Mouse (Mus musculus): Measurements from ENCODE around the gene Ush1c. TPM values are rescaled to one million over a fixed set of nuclear protein-coding genes. Genes with fewer than 3 reads are reported as not detected.

Ush1c gene
- polyA plus RNA-seq, 1 experiment, result not detected

- Histone ChIP-seq H3K27me3 (ENCODE audit: control insufficient read depth, insufficient read depth, low read length) (no peaks in the 10 kb centered on the region), H3K4me3 (ENCODE audit: extremely low read depth, insufficient read depth, insufficient read length) (no peak overlapping the region), H3K4me1 (ENCODE audit: control insufficient read depth, insufficient read depth, insufficient read length) (no peaks in the 10 kb centered on the region), H3K36me3 (ENCODE audit: control insufficient read depth, insufficient read depth, low read length) (no peaks in the 10 kb centered on the region), H3K27ac (ENCODE audit: insufficient read depth, low read length) (no peak overlapping the region)
- TF ChIP-seq CTCF (IDR thresholded peaks at IDR 0.05; ENCODE audit: extremely low read depth, insufficient read depth, insufficient read length, insufficient replicate concordance) (no peak), POLR2A (IDR thresholded peaks at IDR 0.05; ENCODE audit: low read depth, low read length) (no peak)
- 62% methylated on average over 2 of the region's 2 CpGs for WGBS
- DNase-seq (ENCODE audit: low read depth in 1 of 2, low spot score in 2 of 2), result no peak
Measured at GRCm38 (mm10) chr7:46216481-46216880, 21.8 kb downstream of the Ush1c start.

DNA sequence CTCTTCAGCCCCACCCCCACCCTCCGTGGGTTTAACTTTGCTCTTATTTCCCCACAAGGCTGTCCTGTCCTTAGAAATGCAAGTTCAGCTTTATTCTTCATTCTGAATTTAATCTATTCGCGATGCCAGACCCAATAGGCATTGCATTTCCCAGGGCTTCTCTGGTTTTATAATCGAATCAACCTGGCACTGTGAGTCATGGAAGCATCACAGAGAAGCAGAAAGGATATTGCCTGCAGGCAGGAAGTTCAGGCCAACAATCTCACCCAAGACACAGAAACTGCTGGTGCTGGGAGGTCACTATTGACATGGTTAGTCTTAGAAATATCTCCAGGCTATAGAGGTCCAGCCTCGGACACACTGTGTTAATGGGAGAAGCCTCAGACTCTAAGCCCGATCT is 28.0 kb downstream of the Ush1c start:
- 77% methylated on average over 6 of the region's 6 CpGs for WGBS

DNA sequence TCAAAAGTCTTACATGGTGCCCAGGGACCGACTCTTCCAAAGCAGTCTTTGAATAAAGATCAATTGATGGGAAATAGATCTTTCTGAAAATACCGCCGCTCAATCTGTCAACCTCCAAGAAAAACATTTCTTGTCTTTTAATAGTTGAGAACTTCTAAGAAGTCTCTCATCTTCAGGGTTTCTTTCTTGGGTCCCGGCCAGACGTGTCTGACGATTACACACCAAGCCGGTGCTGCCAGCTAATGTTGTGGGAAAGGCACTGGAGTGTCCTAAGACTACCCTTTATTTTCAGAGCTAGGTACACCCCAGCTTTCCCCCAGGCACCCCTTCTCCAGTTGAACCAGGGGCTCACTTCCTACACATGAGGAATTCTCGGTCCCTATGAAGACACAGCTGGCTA is 30.2 kb downstream of the Ush1c start:
- no peak for TF ChIP-seq CTCF (IDR thresholded peaks at IDR 0.05; ENCODE audit: extremely low read depth, insufficient read depth, insufficient read length, insufficient replicate concordance)
- no peak for TF ChIP-seq POLR2A (IDR thresholded peaks at IDR 0.05; ENCODE audit: low read depth, low read length)
- WGBS, result 86% methylated on average over 8 of the region's 8 CpGs
- Histone ChIP-seq H3K4me1 (ENCODE audit: control insufficient read depth, insufficient read depth, insufficient read length) (no peaks in the 10 kb centered on the region), H3K27me3 (ENCODE audit: control insufficient read depth, insufficient read depth, low read length) (no peaks in the 10 kb centered on the region), H3K36me3 (ENCODE audit: control insufficient read depth, insufficient read depth, low read length) (no peaks in the 10 kb centered on the region), H3K4me3 (ENCODE audit: extremely low read depth, insufficient read depth, insufficient read length) (no peak overlapping the region), H3K27ac (ENCODE audit: insufficient read depth, low read length) (no peak overlapping the region)
- no peak for DNase-seq (ENCODE audit: low read depth in 1 of 2, low spot score in 2 of 2)

More for the DNA sequence above, 28.0 kb downstream of the Ush1c start:
- no peak for DNase-seq (ENCODE audit: low read depth in 1 of 2, low spot score in 2 of 2)
- H3K4me1 ChIP-seq (ENCODE audit: control insufficient read depth, insufficient read depth, insufficient read length), result no peaks in the 10 kb centered on the region
- no peaks in the 10 kb centered on the region for H3K36me3 ChIP-seq (ENCODE audit: control insufficient read depth, insufficient read depth, low read length)
- H3K4me3 ChIP-seq (ENCODE audit: extremely low read depth, insufficient read depth, insufficient read length), result no peak overlapping the region
- H3K27ac ChIP-seq (ENCODE audit: insufficient read depth, low read length), result no peak overlapping the region
- no peaks in the 10 kb centered on the region for H3K27me3 ChIP-seq (ENCODE audit: control insufficient read depth, insufficient read depth, low read length)
- TF ChIP-seq POLR2A (IDR thresholded peaks at IDR 0.05; ENCODE audit: low read depth, low read length), result no peak
- TF ChIP-seq CTCF (IDR thresholded peaks at IDR 0.05; ENCODE audit: extremely low read depth, insufficient read depth, insufficient read length, insufficient replicate concordance), result no peak

DNA sequence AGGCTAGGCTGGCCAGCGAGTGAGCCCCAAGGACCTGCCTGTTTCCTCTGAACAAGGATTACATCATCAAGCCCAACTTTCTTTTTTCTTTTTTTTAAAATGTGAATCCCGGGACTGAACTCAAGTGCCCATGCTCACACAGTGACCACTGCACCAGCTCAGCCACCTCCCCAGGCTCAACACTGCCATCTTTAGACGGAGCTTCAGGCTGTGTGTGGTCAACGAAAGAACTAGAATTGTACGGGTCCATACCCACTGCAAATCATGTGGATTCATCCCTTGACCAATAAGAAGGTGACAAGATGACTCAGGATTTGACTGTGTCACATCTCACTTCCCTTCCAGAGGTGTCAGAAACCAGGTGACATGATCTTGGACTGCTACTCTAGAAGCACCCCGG is 33.5 kb downstream of the Ush1c start:
- H3K4me1 ChIP-seq (ENCODE audit: control insufficient read depth, insufficient read depth, insufficient read length), result no peaks in the 10 kb centered on the region
- H3K27me3 ChIP-seq (ENCODE audit: control insufficient read depth, insufficient read depth, low read length), result no peaks in the 10 kb centered on the region
- no peaks in the 10 kb centered on the region for H3K36me3 ChIP-seq (ENCODE audit: control insufficient read depth, insufficient read depth, low read length)
- no peak overlapping the region for H3K27ac ChIP-seq (ENCODE audit: insufficient read depth, low read length)
- no peak overlapping the region for H3K4me3 ChIP-seq (ENCODE audit: extremely low read depth, insufficient read depth, insufficient read length)
- no peak for TF ChIP-seq POLR2A (IDR thresholded peaks at IDR 0.05; ENCODE audit: low read depth, low read length)
- no peak for DNase-seq (ENCODE audit: low read depth in 1 of 2, low spot score in 2 of 2)
- 62% methylated on average over 6 of the region's 6 CpGs for WGBS

DNA sequence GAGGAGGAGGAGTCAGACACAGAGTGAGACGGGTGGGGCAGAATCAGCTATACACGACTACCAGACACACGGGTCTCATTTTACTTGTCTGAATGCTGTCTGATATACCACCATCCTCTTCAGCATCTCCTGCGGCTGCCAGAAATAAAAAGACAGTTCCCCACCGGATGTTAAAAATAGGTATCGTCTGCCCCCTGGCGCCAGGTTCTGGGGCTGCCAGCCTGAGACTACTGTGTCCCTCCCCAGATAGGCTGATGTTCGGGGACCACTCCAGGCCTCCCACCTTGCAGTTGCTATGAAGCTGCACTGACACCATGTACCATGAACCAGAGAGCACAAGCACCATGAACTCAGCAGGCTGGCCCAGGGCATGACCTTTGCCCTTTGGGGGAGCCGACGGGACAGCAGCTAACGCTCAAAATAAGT is 34.2 kb downstream of the Ush1c start:
- DNase-seq (ENCODE audit: low read depth in 1 of 2, low spot score in 2 of 2), result peak in 1 of 2 experiments; percentile 35
- Histone ChIP-seq H3K27me3 (ENCODE audit: control insufficient read depth, insufficient read depth, low read length) (no peaks in the 10 kb centered on the region), H3K27ac (ENCODE audit: insufficient read depth, low read length) (no peak overlapping the region), H3K36me3 (ENCODE audit: control insufficient read depth, insufficient read depth, low read length) (no peaks in the 10 kb centered on the region), H3K4me1 (ENCODE audit: control insufficient read depth, insufficient read depth, insufficient read length) (no peaks in the 10 kb centered on the region), H3K4me3 (ENCODE audit: extremely low read depth, insufficient read depth, insufficient read length) (no peak overlapping the region)
- WGBS, result 49% methylated on average over 11 of the region's 11 CpGs
- TF ChIP-seq CTCF (IDR thresholded peaks at IDR 0.05; ENCODE audit: extremely low read depth, insufficient read depth, insufficient read length, insufficient replicate concordance) (no peak), POLR2A (IDR thresholded peaks at IDR 0.05; ENCODE audit: low read depth, low read length) (no peak)

DNA sequence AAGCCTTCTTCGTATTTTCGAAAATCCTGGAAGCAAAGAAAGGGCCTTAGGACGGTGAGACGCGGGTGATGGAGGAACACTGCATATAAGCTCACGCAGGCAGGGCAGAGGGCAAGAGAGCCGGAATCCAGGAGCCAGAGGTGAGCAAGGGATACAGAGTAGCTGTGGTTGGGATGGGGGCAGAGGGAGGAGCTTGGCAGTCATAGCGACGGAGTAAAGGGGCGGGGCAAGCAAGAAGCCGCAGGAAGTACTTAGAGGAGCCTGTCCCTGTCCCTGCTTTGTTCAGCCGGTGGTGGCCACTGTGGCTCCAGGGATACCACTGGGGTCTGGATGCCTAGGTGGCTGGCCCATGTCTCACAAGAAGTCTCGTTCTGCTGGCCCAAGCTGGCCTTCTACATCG is 36.7 kb downstream of the Ush1c start:
- Histone ChIP-seq H3K36me3 (ENCODE audit: control insufficient read depth, insufficient read depth, low read length) (no peaks in the 10 kb centered on the region), H3K4me3 (ENCODE audit: extremely low read depth, insufficient read depth, insufficient read length) (no peak overlapping the region), H3K4me1 (ENCODE audit: control insufficient read depth, insufficient read depth, insufficient read length) (no peaks in the 10 kb centered on the region), H3K27ac (ENCODE audit: insufficient read depth, low read length) (no peak overlapping the region), H3K27me3 (ENCODE audit: control insufficient read depth, insufficient read depth, low read length) (no peaks in the 10 kb centered on the region)
- no peak for DNase-seq (ENCODE audit: low read depth in 1 of 2, low spot score in 2 of 2)
- TF ChIP-seq CTCF (IDR thresholded peaks at IDR 0.05; ENCODE audit: extremely low read depth, insufficient read depth, insufficient read length, insufficient replicate concordance) (no peak), POLR2A (IDR thresholded peaks at IDR 0.05; ENCODE audit: low read depth, low read length) (no peak)
- WGBS, result 43% methylated on average over 14 of the region's 14 CpGs

GRCm38 (mm10) chr7:46200021-46200420 is 38.3 kb downstream of the Ush1c start:
- no peak overlapping the region for H3K4me3 ChIP-seq (ENCODE audit: extremely low read depth, insufficient read depth, insufficient read length)

More at GRCm38 (mm10) chr7:46200021-46200420, 38.3 kb downstream of the Ush1c start:
- Histone ChIP-seq H3K27me3 (ENCODE audit: control insufficient read depth, insufficient read depth, low read length) (no peaks in the 10 kb centered on the region), H3K4me1 (ENCODE audit: control insufficient read depth, insufficient read depth, insufficient read length) (no peaks in the 10 kb centered on the region), H3K36me3 (ENCODE audit: control insufficient read depth, insufficient read depth, low read length) (no peaks in the 10 kb centered on the region), H3K27ac (ENCODE audit: insufficient read depth, low read length) (no peak overlapping the region)
- 50% methylated on average over 6 of the region's 6 CpGs for WGBS
- DNase-seq (ENCODE audit: low read depth in 1 of 2, low spot score in 2 of 2), result no peak
- TF ChIP-seq CTCF (IDR thresholded peaks at IDR 0.05; ENCODE audit: extremely low read depth, insufficient read depth, insufficient read length, insufficient replicate concordance) (no peak), POLR2A (IDR thresholded peaks at IDR 0.05; ENCODE audit: low read depth, low read length) (no peak)
